11 mouse cellular contexts compared by ENCODE assay signal in the genomic region with DNA sequence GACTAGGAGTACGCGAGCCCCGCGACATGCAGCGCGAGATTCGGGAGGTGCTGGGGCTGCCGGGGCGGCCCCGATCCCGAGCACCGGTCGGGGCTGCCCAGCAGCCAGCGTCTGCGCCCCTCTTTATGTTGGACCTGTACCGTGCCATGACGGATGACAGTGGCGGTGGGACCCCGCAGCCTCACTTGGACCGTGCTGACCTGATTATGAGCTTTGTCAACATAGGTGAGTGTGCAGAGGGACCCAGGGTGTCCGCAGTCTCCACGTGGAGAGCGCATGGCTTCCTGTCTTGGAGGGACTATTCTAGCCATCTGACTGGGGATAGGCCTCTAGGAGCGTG. TPM values are rescaled to one million over a fixed set of nuclear protein-coding genes. Genes with fewer than 3 reads are reported as not detected.
DNase-seq lines count a peak whose midpoint lies in the region; ATAC-seq and TF ChIP-seq lines count a peak whose summit lies in the region.
"Had no signal": no experiment of that assay in that cellular context is flagged by ENCODE, and none has a peak within 500 bp of the region (broad histone marks: within the 10 kb centered on the region; RNA-seq: fewer than 3 reads in every experiment).

No protein-coding gene starts in this region.

- peak; percentile 44 for ATAC-seq in kidney, embryonic 15.5 days (replicated peaks; ENCODE audit: low FRiP score)
- 0 out of 2 replicates have a peak, but pooled peaks have one; percentile 22 for ATAC-seq in embryonic facial prominence, embryonic 14.5 days (ENCODE audit: low read depth)
- ATAC-seq in intestine, embryonic 16.5 days, result peak; percentile 30
- peak; percentile 61 for ATAC-seq in midbrain, postnatal 0 days (ENCODE audit: low FRiP score)

- H3K4me3 ChIP-seq in kidney, embryonic 15.5 days (replicated peaks), result peak overlapping the region; percentile 33
- H3K4me3 ChIP-seq in embryonic facial prominence, embryonic 14.5 days (ENCODE audit: low read depth, low read length), result peak overlapping the region; percentile 33
- peak overlapping the region; percentile 35 for H3K4me3 ChIP-seq in intestine, embryonic 16.5 days (ENCODE audit: low read length)
- H3K4me3 ChIP-seq in midbrain, postnatal 0 days (ENCODE audit: low read depth, low read length), result peak overlapping the region; percentile 31
- no peak overlapping the region for H3K4me3 ChIP-seq in thymus, adult 2 months (ENCODE audit: control insufficient read depth, insufficient read depth, low read length)

- no peak for TF ChIP-seq POLR2A in thymus, adult 2 months (IDR thresholded peaks at IDR 0.05; ENCODE audit: control insufficient read depth, extremely low read depth, insufficient read depth, low read length, poor library complexity)

- no peaks in the 10 kb centered on the region for H3K36me3 ChIP-seq in kidney, embryonic 15.5 days
- no peaks in the 10 kb centered on the region for H3K36me3 ChIP-seq in embryonic facial prominence, embryonic 14.5 days (ENCODE audit: control insufficient read depth, insufficient read depth, low read length)
- no peaks in the 10 kb centered on the region for H3K36me3 ChIP-seq in intestine, embryonic 16.5 days (ENCODE audit: control insufficient read depth, insufficient read depth, low read length)
- H3K36me3 ChIP-seq in midbrain, postnatal 0 days (ENCODE audit: insufficient read depth, low read length), result no peaks in the 10 kb centered on the region
- H3K36me3 ChIP-seq in thymus, adult 2 months (ENCODE audit: control insufficient read depth, insufficient read depth, low read length), result no peaks in the 10 kb centered on the region
- H3K36me3 ChIP-seq: G1E had no signal

- H3K27ac ChIP-seq in kidney, embryonic 15.5 days, result no peak overlapping the region
- H3K27ac ChIP-seq in embryonic facial prominence, embryonic 14.5 days (replicated peaks; ENCODE audit: low read depth, low read length), result no peak overlapping the region
- no peak overlapping the region for H3K27ac ChIP-seq in intestine, embryonic 16.5 days (ENCODE audit: low read length)
- no peak overlapping the region for H3K27ac ChIP-seq in midbrain, postnatal 0 days (ENCODE audit: low read depth, low read length)
- H3K27ac ChIP-seq in thymus, adult 2 months (ENCODE audit: control insufficient read depth, insufficient read depth, low read length), result no peak overlapping the region

- H3K9me3 ChIP-seq in kidney, embryonic 15.5 days (replicated peaks), result no peaks in the 10 kb centered on the region
- 0 out of 2 replicates have a peak, but pooled peaks cover 5% of the 10 kb centered on the region for H3K9me3 ChIP-seq in embryonic facial prominence, embryonic 14.5 days (ENCODE audit: control insufficient read depth, low read length)
- no peaks in the 10 kb centered on the region for H3K9me3 ChIP-seq in intestine, embryonic 16.5 days (ENCODE audit: control insufficient read depth, low read length)
- H3K9me3 ChIP-seq in midbrain, postnatal 0 days (ENCODE audit: low read length), result no peaks in the 10 kb centered on the region
- H3K9me3 ChIP-seq: G1E had no signal

- WGBS in kidney, embryonic 15.5 days, result 27% methylated on average over 24 of the region's 24 CpGs
- WGBS in embryonic facial prominence, embryonic 14.5 days, result 28% methylated on average over 15 of the region's 24 CpGs
- 16% methylated on average over 24 of the region's 24 CpGs for WGBS in intestine, embryonic 16.5 days
- 23% methylated on average over 24 of the region's 24 CpGs for WGBS in midbrain, postnatal 0 days
- 49% methylated on average over 24 of the region's 24 CpGs for WGBS in thymus, adult 2 months

- H3K4me2 ChIP-seq in kidney, embryonic 15.5 days, result peak overlapping the region; percentile 60
- H3K4me2 ChIP-seq in embryonic facial prominence, embryonic 14.5 days (ENCODE audit: low read depth, low read length), result peak overlapping the region; percentile 53
- peak overlapping the region; percentile 65 for H3K4me2 ChIP-seq in intestine, embryonic 16.5 days (ENCODE audit: low read depth, low read length)
- H3K4me2 ChIP-seq in midbrain, postnatal 0 days (ENCODE audit: low read depth, low read length, poor library complexity, severe bottlenecking), result peak overlapping the region; percentile 45

- H3K27me3 ChIP-seq in kidney, embryonic 15.5 days, result peaks cover 52% of the 10 kb centered on the region
- peaks cover 37% of the 10 kb centered on the region for H3K27me3 ChIP-seq in embryonic facial prominence, embryonic 14.5 days (replicated peaks; ENCODE audit: control insufficient read depth, insufficient read depth, low read length)
- peaks cover 28% of the 10 kb centered on the region for H3K27me3 ChIP-seq in intestine, embryonic 16.5 days (replicated peaks; ENCODE audit: control insufficient read depth, insufficient read depth, low read length)
- peaks cover 24% of the 10 kb centered on the region for H3K27me3 ChIP-seq in midbrain, postnatal 0 days (ENCODE audit: insufficient read depth, low read length)
- H3K27me3 ChIP-seq in thymus, adult 2 months (ENCODE audit: control insufficient read depth, insufficient read depth, low read length), result peaks cover 4% of the 10 kb centered on the region; the same call in 1 of the 2 replicates

- no peak for DNase-seq in kidney, postnatal 10 days
- DNase-seq in embryonic facial prominence, embryonic 14.5 days (ENCODE audit: low spot score), result no peak
- no peak for DNase-seq in midbrain, postnatal 0 days (ENCODE audit: low spot score)
- no peak for DNase-seq in urinary bladder, adult 18-20 months (ENCODE audit: low spot score in 2 of 2)
- no peak for DNase-seq in frontal cortex, postnatal 14 days (ENCODE audit: low spot score in 2 of 2)
- DNase-seq in thymus, adult 2 months, result no peak
- DNase-seq: thymus, postnatal 4 days had no signal

- TF ChIP-seq CTCF in midbrain, postnatal 0 days (IDR thresholded peaks at IDR 0.05), result no peak
- TF ChIP-seq CTCF in thymus, adult 2 months (IDR thresholded peaks at IDR 0.05; ENCODE audit: borderline replicate concordance, control insufficient read depth, extremely low read depth, insufficient read depth, low read length, poor library complexity), result no peak

- peaks cover 12% of the 10 kb centered on the region for H3K4me1 ChIP-seq in kidney, embryonic 15.5 days
- H3K4me1 ChIP-seq in embryonic facial prominence, embryonic 14.5 days (ENCODE audit: control insufficient read depth, insufficient read depth, low read length), result peaks cover 7% of the 10 kb centered on the region; the same call in 1 of the 2 replicates
- peaks cover 10% of the 10 kb centered on the region; the same call in 1 of the 2 replicates for H3K4me1 ChIP-seq in intestine, embryonic 16.5 days (ENCODE audit: control insufficient read depth, insufficient read depth, low read length)
- H3K4me1 ChIP-seq in midbrain, postnatal 0 days (ENCODE audit: insufficient read depth, low read length), result peaks cover 5% of the 10 kb centered on the region; the same call in 1 of the 2 replicates
- H3K4me1 ChIP-seq in thymus, adult 2 months (replicated peaks; ENCODE audit: control insufficient read depth, insufficient read depth, low read length), result no peaks in the 10 kb centered on the region

- H3K9ac ChIP-seq in kidney, embryonic 15.5 days, result no peak overlapping the region
- H3K9ac ChIP-seq in embryonic facial prominence, embryonic 14.5 days (ENCODE audit: low read depth, low read length), result no peak overlapping the region
- H3K9ac ChIP-seq in intestine, embryonic 16.5 days (ENCODE audit: low read depth, low read length), result 0 out of 2 replicates have a peak overlapping the region, but pooled peaks have one; percentile 24
- peak overlapping the region; percentile 33; the same call in 1 of the 2 replicates for H3K9ac ChIP-seq in midbrain, postnatal 0 days (replicated peaks; ENCODE audit: low read length, poor library complexity, severe bottlenecking)

RNA-seq across cellular contexts. Expression of a gene that starts 0.5 kb away (rescaled TPM):
- polyA plus RNA-seq in kidney, embryonic 15.5 days (2015; fragmentation: Nextera tagmentation; extraction: Ambion mirVana), result 0.33 and 0.49 TPM in 2 replicates
- 0.90 and 1.1 TPM in 2 replicates for polyA plus RNA-seq in embryonic facial prominence, embryonic 14.5 days (2014; fragmentation: Nextera tagmentation; extraction: Ambion mirVana)
- 0.29 and 0.47 TPM in 2 replicates for polyA plus RNA-seq in intestine, embryonic 16.5 days (2015; fragmentation: Nextera tagmentation; extraction: Ambion mirVana)
- total RNA-seq in midbrain, postnatal 0 days (2014; rRNA removed), result 0.42 and 1.5 TPM in 2 replicates
- 0.45 and 0.56 TPM in 2 replicates for polyA plus RNA-seq in midbrain, postnatal 0 days (2015; fragmentation: Nextera tagmentation; extraction: Ambion mirVana)
- 0.05 and 0.17 TPM in 2 replicates for polyA plus RNA-seq in thymus, adult 2 months (2012; rRNA removed)
- total RNA-seq: gastrocnemius, adult 18-20 months had no signal
- polyA plus RNA-seq: G1E had no signal

RNA-seq across cellular contexts. Expression of a gene that starts 10.6 kb away (rescaled TPM):
- polyA plus RNA-seq in kidney, embryonic 15.5 days (2015; fragmentation: Nextera tagmentation; extraction: Ambion mirVana), result not detected in 2 replicates
- not detected in 2 replicates for polyA plus RNA-seq in embryonic facial prominence, embryonic 14.5 days (2014; fragmentation: Nextera tagmentation; extraction: Ambion mirVana)
- 0.13 TPM in 1 of 2 replicates, not detected in the other for polyA plus RNA-seq in intestine, embryonic 16.5 days (2015; fragmentation: Nextera tagmentation; extraction: Ambion mirVana)
- 0.94 and 2.1 TPM in 2 replicates for total RNA-seq in midbrain, postnatal 0 days (2014; rRNA removed)
- polyA plus RNA-seq in midbrain, postnatal 0 days (2015; fragmentation: Nextera tagmentation; extraction: Ambion mirVana), result 0.58 and 0.91 TPM in 2 replicates
- polyA plus RNA-seq in thymus, adult 2 months (2012; rRNA removed), result 0.15 TPM in 1 of 2 replicates, not detected in the other
- total RNA-seq: G1E; gastrocnemius, adult 18-20 months had no signal

RNA-seq across cellular contexts. Expression of a gene that starts 34.3 kb away (rescaled TPM):
- polyA plus RNA-seq in kidney, embryonic 15.5 days (2015; fragmentation: Nextera tagmentation; extraction: Ambion mirVana), result 105 and 109 TPM in 2 replicates
- polyA plus RNA-seq in embryonic facial prominence, embryonic 14.5 days (2014; fragmentation: Nextera tagmentation; extraction: Ambion mirVana), result 77.8 and 84.3 TPM in 2 replicates
- 76.1 and 84.1 TPM in 2 replicates for polyA plus RNA-seq in intestine, embryonic 16.5 days (2015; fragmentation: Nextera tagmentation; extraction: Ambion mirVana)
- 17.7 and 28.1 TPM in 2 replicates for total RNA-seq in midbrain, postnatal 0 days (2014; rRNA removed)
- polyA plus RNA-seq in midbrain, postnatal 0 days (2015; fragmentation: Nextera tagmentation; extraction: Ambion mirVana), result 41.7 and 41.9 TPM in 2 replicates
- 24.8 and 26.1 TPM in 2 replicates for polyA plus RNA-seq in thymus, adult 2 months (2012; rRNA removed)

Comparison
In these comparisons a context has a peak if more than half of its experiments do, and no peak if none do; other contexts are left out.
1. H3K9ac ChIP-seq: peak in intestine, embryonic 16.5 days (single experiment) and midbrain, postnatal 0 days (single experiment); none in kidney, embryonic 15.5 days (single experiment) and embryonic facial prominence, embryonic 14.5 days (single experiment).
2. Peak in every context shown above with its lines, with median percentiles within 50 percentile points of each other: ATAC-seq and H3K4me2 ChIP-seq.